Mouse (Mus musculus) kidney, adult 2 months (tissue): ENCODE measurements around the gene Lyl1. TPM values are rescaled to one million over a fixed set of nuclear protein-coding genes. Genes with fewer than 3 reads are reported as not detected.

Experiments
- DNase-seq: peaks from one replicate; pipeline ENCODE4 v3.0.0; 2021
- H3K27ac ChIP-seq: fragments of 200-500 bp; 2 replicates; pipeline ENCODE4 v1.5.1; 2012; ENCODE audit warnings: low read depth, low read length, control low read depth, inconsistent platforms; ENCODE audit not compliant: insufficient read depth
- H3K27me3 ChIP-seq: fragments of 200-500 bp; replicated peaks from 2 replicates; pipeline ENCODE4 v1.6.1; 2012; ENCODE audit warnings: mild to moderate bottlenecking, moderate library complexity, low read length, inconsistent platforms; ENCODE audit not compliant: control insufficient read depth, insufficient read depth
- H3K36me3 ChIP-seq: fragments of 200-500 bp; 2 replicates; pipeline ENCODE4 v1.6.1; 2012; ENCODE audit warnings: mild to moderate bottlenecking, moderate library complexity, low read length, inconsistent platforms; ENCODE audit not compliant: control insufficient read depth, insufficient read depth
- H3K4me1 ChIP-seq: fragments of 200-500 bp; 2 replicates; pipeline ENCODE4 v1.6.1; 2011; ENCODE audit warnings: low read length; ENCODE audit not compliant: control insufficient read depth, insufficient read depth
- H3K4me3 ChIP-seq: fragments of 200-500 bp; 2 replicates; pipeline ENCODE4 v1.5.1; 2011; ENCODE audit warnings: mild to moderate bottlenecking, low read depth, low read length, control low read depth; ENCODE audit not compliant: insufficient read depth
- CTCF ChIP-seq: fragments of 200-500 bp; conservative IDR thresholded peaks from 2 replicates; pipeline ENCODE4 v1.5.1; 2011; ENCODE audit warnings: low read depth, mild to moderate bottlenecking, control low read depth, low read length, moderate library complexity, mixed read lengths; ENCODE audit not compliant: insufficient read depth, insufficient read length
- POLR2A ChIP-seq: fragments of 200-500 bp; IDR thresholded peaks from one replicate; pipeline ENCODE4 v1.6.1; 2011; ENCODE audit warnings: low read depth, low read length, control low read depth
- WGBS: fragments of 180-500 bp; shearing (Covaris S2); methylation state at CpG from one replicate; pipeline ENCODE4 v1.1.7; 2018; 5-methylcytosine and 5-hydroxymethylcytosine counted together
- polyA plus RNA-seq: library from polyadenylated mRNA; depleted of rRNA; stranded (reverse); fragments of >200 nt; gene quantifications from 2 replicates; pipeline ENCODE4 v1.2.3, GENCODE M21; 2012

Gene Lyl1
- polyA plus RNA-seq, 1 experiment, result 4.1 TPM

DNA sequence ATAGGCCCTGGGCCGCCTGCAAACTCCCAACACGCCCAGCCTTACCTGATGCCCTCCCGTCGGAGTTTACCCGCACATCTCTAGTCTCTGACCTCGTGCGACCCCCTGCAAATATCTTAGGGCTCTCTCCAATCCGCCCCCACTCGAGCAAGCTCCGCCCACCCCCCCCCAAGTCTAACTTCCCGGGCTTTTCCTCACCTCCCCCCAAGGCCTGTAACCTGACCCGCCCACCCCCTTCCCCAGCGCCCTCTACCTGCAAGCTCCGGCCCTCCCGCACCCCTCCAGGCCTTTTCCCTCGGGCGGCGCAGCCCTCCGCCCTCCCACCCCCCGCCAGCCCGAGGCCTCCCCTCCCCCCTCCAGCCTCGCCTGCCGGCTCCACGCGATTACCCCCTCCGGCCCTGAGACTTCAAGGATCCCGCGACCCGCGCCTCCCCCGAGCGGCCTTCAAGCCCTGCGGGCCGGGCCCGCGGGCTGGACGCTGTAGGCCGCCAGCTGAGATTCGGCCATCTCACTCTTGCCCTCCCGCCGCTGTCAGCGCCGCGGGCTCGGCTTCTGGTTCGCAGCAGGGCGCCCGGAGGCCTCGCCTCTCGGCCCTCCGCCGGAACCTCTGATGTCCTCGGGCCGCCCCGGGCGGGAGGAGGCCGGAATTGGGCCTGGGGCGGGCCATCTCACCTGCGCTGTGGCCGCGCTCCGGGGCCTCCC, 14.1 kb upstream of the Lyl1 start:
- WGBS, result under 1% methylated on average over 57 of the region's 62 CpGs
- H3K27ac ChIP-seq, result peak overlapping the region; percentile 73
- peak overlapping the region; percentile 88 for H3K4me3 ChIP-seq
- H3K36me3 ChIP-seq, result no peaks in the 10 kb centered on the region
- peaks cover 26% of the 10 kb centered on the region for H3K4me1 ChIP-seq
- H3K27me3 ChIP-seq, result no peaks in the 10 kb centered on the region
- DNase-seq, result peak; percentile 54
- no peak for TF ChIP-seq CTCF
- TF ChIP-seq POLR2A, result no peak

DNA sequence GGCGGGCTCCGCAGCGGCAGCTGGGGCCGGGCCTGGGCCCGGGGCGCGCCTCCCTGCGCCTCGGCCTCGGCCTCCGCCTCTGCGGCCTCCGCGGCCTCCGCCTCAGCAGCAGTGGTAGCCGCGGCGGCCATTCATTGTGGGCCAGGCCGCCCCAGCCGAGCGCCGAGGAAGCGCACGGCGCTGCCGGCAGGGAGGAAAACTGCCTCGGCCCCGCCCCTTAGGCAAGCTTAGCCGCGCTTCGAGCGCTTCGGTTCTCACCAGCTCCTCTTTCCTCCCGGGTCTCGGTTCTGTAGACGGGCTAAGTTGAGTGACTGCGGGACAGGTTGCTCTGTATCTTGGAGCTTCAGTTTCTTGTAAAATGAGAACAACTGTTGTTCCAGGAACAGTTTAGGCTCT, 13.6 kb upstream of the Lyl1 start, which contains the start of gene Nacc1:
TSS of gene Nacc1 (minus strand) at position 158 of the 396 bp plus-strand sequence.
- peak; percentile 93 for DNase-seq
- Histone ChIP-seq H3K4me3 (peak within 1 kb of the TSS; percentile 88), H3K27me3 (no peaks in the 10 kb centered on the region), H3K36me3 (no peaks in the 10 kb centered on the region), H3K4me1 (peaks cover 25% of the 10 kb centered on the region), H3K27ac (peak within 1 kb of the TSS; percentile 76)
- TF ChIP-seq CTCF, result no peak
- no peak for TF ChIP-seq POLR2A
- WGBS, result under 1% methylated on average over 33 of the region's 37 CpGs

DNA sequence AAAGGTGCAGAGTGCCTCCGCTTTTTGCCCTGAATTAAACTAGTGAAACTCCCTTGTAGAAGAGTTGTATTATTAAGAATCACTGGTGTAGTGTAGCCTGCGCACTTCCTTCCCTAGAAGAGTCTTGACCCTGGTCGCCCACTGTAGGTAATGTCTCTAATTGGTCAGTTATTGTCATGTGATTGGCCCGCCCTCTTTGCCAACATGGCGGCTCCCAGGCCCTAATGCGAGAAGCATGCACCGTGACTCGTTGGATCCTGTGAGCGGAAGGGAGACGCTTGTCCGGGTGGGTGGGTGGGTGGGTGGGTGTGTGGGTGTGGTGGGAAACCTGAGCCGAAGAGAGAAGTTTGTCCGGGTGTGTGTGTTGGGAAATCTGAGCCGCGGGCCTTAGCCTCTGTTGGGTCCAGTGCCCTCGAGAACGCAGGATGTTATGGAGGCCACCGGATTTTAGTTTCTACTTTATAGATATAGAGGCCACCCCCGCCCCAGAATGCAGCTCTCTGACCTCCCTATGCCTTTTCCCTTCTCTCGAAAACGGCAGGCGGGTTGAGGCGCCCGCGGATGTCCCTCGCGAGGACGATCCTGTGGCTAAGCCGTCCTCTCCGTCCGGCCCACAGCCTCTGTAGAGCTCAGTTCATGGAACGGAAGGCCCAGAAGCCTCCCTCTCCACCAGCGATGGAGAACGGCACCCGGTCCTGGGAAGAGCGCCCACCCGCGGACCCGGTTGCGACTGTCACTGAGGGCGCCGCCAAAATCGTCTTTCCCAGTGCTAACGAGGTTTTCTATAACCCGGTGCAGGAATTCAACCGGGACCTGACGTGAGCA, 12.0 kb upstream of the Lyl1 start:
- no peak for TF ChIP-seq POLR2A
- no peaks in the 10 kb centered on the region for H3K27me3 ChIP-seq
- WGBS, result under 1% methylated on average over 47 of the region's 47 CpGs
- H3K4me3 ChIP-seq, result peak overlapping the region; percentile 75
- DNase-seq, result peak; percentile 97
- peaks cover 23% of the 10 kb centered on the region for H3K4me1 ChIP-seq
- no peak overlapping the region for H3K27ac ChIP-seq
- H3K36me3 ChIP-seq, result no peaks in the 10 kb centered on the region

DNA sequence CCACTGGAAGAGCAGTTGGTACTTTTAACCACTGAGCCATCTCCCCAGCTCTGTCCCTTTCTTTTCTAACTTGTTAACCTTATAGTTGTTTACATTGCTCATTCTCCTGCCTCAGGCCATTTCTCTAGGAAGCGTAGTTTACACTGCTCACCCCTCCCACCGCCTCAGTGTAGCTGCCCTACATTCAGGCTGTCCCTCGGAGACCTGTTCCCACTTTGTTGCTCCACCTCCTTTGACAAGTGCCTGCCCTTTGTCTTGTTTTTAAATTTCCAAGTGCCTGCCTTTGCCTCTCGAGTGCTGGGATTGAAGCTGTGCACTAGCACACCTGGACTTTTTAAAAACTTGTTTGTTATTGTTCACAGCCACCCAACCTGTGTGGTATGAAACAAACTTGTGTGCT, 7.9 kb upstream of the Lyl1 start:
- no peak overlapping the region for H3K27ac ChIP-seq
- no peak overlapping the region for H3K4me3 ChIP-seq
- no peak for DNase-seq
- peaks cover 5% of the 10 kb centered on the region; the same call in 1 of the 2 replicates for H3K4me1 ChIP-seq
- 83% methylated on average over 4 of the region's 4 CpGs for WGBS
- no peaks in the 10 kb centered on the region for H3K27me3 ChIP-seq
- no peaks in the 10 kb centered on the region for H3K36me3 ChIP-seq
- TF ChIP-seq CTCF, result no peak
- TF ChIP-seq POLR2A, result no peak

DNA sequence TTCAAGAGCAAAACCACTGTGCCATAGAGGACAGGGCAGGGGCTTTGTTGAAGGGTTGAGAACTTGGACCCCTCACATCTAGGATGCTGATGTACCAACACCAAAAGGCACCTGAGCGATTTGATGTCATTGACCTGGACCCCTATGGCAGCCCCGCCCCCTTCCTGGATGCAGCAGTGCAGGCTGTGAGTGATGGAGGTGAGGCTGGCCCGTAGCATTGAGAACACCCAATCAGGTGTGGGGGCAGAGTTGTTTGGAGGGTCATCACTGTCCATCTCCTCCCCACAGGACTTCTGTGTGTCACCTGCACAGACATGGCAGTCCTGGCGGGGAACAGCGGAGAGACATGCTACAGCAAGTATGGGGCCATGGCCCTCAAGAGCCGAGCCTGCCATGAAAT, 6.1 kb upstream of the Lyl1 start:
- 0 out of 2 replicates have a peak, but pooled peaks cover 3% of the 10 kb centered on the region for H3K4me1 ChIP-seq
- H3K36me3 ChIP-seq, result no peaks in the 10 kb centered on the region
- WGBS, result 88% methylated on average over 6 of the region's 6 CpGs
- no peak overlapping the region for H3K4me3 ChIP-seq
- no peak for DNase-seq
- no peak for TF ChIP-seq POLR2A
- no peak for TF ChIP-seq CTCF
- no peaks in the 10 kb centered on the region for H3K27me3 ChIP-seq
- no peak overlapping the region for H3K27ac ChIP-seq

DNA sequence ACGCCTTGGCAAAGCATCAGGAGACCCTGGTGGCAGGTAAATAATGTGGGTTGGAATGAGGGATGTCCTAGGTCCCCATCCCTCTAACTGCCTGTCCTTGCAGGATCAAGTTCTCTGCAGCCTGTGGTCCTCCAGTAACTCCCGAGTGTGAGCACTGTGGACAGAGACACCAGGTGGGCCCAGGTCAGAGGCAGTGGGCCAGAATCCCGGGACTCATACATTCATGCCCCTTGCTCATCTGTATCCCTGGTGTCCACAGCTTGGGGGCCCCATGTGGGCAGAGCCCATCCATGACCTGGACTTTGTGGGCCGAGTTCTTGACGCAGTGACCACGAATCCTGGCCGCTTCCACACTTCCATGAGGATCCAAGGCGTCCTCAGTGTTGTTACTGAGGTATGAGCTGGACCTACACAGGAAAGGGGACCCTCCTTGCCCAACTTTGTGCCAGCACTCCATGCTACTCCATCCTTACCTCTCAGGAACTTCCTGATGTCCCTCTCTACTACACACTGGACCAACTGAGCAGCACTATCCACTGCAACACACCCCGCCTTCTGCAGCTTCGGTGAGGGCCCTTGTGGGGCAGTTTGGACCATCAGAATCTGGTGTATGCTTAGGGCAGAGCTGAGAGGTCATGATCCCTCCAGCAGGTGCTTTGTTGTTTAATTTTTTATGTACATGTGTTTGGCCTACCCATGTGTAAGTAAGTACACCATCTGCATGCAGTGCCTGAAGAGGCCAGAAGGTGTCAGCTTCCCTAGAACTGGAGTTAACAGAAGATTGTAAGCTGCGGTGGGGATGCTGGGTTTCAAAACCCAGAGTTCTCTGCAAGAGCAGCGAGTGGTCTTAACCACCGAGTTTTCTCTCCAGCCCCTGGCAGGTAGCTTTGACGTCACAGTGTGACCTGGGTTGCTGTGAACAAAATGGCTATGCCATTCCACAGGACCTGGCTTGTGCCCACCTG, 3.8 kb upstream of the Lyl1 start:
- TF ChIP-seq POLR2A (no peak), CTCF (peak; percentile 46)
- WGBS, result 88% methylated on average over 14 of the region's 14 CpGs
- no peak for DNase-seq
- H3K4me1 ChIP-seq, result 0 out of 2 replicates have a peak, but pooled peaks cover 3% of the 10 kb centered on the region
- H3K4me3 ChIP-seq, result no peak overlapping the region
- no peak overlapping the region for H3K27ac ChIP-seq
- no peaks in the 10 kb centered on the region for H3K36me3 ChIP-seq
- H3K27me3 ChIP-seq, result no peaks in the 10 kb centered on the region
